Mouse (Mus musculus) frontal cortex, postnatal 14 days (tissue): ENCODE measurements around the gene Diras1.

Experiments used
- DNase-seq, 2 experiments: peaks; one replicate each; pipeline ENCODE4 v3.0.0; 2022; ENCODE audit warnings: low spot score in 2 of 2

Diras1 gene

DNA sequence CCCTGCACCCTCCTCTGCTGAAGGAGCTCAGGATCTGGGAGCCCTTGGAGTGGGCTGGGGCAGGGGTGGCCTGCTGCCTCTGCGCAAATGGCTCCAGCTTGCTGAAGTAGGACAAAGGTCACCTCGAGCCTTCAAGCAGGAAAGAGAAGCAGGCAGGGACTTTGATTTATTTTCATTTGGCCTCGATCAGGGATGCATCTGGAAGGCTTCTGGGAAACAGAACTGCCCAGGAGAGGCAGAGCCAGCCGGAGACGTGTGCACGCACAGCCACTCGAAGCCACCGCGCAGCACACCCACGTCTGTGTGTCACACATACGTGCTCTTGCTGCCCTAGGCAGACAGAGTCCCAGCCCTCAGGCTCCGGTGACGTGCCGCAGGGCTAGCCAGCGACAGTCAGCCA, 53.9 kb downstream of the Diras1 start:
- DNase-seq, result no peak

DNA sequence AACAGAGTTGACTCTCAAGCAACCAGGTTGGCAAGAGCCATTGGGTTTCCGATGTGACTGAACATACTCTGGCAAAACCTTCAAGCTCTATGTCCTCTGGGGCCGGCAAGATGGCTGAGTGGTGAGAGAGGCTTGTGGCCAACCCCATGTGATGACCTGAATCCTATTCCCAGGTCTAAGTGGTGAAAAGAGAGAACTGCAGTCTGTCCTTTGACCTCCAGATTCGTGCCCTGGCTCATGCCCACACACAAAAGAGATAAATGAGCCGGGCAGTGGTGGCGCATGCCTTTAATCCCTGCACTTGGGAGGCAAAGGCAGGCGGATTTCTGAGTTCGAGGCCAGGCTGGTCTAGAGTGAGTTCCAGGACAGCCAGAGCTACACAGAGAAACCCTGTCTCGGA, 55.3 kb downstream of the Diras1 start:
- no peak for DNase-seq
